18 mouse cellular contexts compared by ENCODE assay signal in the genomic region with DNA sequence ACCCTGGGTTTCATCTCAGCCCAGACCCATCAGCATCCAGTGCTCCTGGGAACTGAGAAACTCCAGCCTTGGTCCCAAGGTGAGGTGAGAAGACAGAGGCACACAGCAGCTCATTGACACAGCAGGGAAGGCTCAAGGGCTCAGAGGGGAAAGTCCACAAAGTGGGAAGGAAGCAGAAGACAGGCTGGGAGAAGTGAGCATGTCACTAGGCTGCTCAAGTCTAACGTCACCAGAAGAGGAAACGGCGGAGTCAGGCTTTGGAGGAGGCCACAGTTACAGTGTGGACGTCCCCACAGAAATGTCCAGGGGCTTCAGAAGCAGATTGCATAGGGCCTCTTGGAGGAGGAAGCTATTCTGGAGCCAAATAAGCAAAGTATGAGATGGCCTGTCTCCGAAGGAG.
DNase-seq lines count a peak whose midpoint lies in the region; ATAC-seq and TF ChIP-seq lines count a peak whose summit lies in the region.
"Had no signal": no experiment of that assay in that cellular context is flagged by ENCODE, and none has a peak within 500 bp of the region (broad histone marks: within the 10 kb centered on the region; RNA-seq: fewer than 3 reads in every experiment).

No protein-coding gene starts in this region.

- H3K36me3 ChIP-seq in forebrain, embryonic 10.5 days (replicated peaks) = no peaks in the 10 kb centered on the region
- H3K36me3 ChIP-seq in forebrain, postnatal 0 days (ENCODE audit: insufficient read depth) = no peaks in the 10 kb centered on the region
- H3K36me3 ChIP-seq in midbrain, embryonic 10.5 days = no peaks in the 10 kb centered on the region
- no peaks in the 10 kb centered on the region for H3K36me3 ChIP-seq in midbrain, embryonic 13.5 days
- H3K36me3 ChIP-seq in limb, embryonic 10.5 days = no peaks in the 10 kb centered on the region
- H3K36me3 ChIP-seq in neural tube, embryonic 13.5 days = no peaks in the 10 kb centered on the region
- H3K36me3 ChIP-seq: heart, embryonic 12.5 days; kidney, embryonic 15.5 days had no signal

- ATAC-seq in forebrain, postnatal 0 days = no peak
- ATAC-seq in midbrain, embryonic 13.5 days = no peak
- ATAC-seq in neural tube, embryonic 13.5 days (ENCODE audit: low read depth) = no peak

- peaks cover 32% of the 10 kb centered on the region for H3K4me1 ChIP-seq in forebrain, embryonic 10.5 days
- no peaks in the 10 kb centered on the region; the same call in 1 of the 2 replicates for H3K4me1 ChIP-seq in forebrain, postnatal 0 days (ENCODE audit: insufficient read depth)
- H3K4me1 ChIP-seq in midbrain, embryonic 10.5 days = peaks cover 30% of the 10 kb centered on the region
- peaks cover 25% of the 10 kb centered on the region for H3K4me1 ChIP-seq in midbrain, embryonic 13.5 days (replicated peaks)
- H3K4me1 ChIP-seq in limb, embryonic 10.5 days = peaks cover 35% of the 10 kb centered on the region
- peaks cover 37% of the 10 kb centered on the region for H3K4me1 ChIP-seq in neural tube, embryonic 13.5 days (replicated peaks)

- no peak overlapping the region for H3K9ac ChIP-seq in forebrain, postnatal 0 days
- H3K9ac ChIP-seq in midbrain, embryonic 13.5 days (replicated peaks) = no peak overlapping the region
- H3K9ac ChIP-seq in neural tube, embryonic 13.5 days = peak overlapping the region; percentile 60; the same call in 1 of the 2 replicates
- H3K9ac ChIP-seq: heart, embryonic 12.5 days; kidney, embryonic 15.5 days had no signal

- no peaks in the 10 kb centered on the region for H3K9me3 ChIP-seq in forebrain, embryonic 10.5 days
- H3K9me3 ChIP-seq in forebrain, postnatal 0 days (ENCODE audit: low read length) = no peaks in the 10 kb centered on the region
- no peaks in the 10 kb centered on the region for H3K9me3 ChIP-seq in midbrain, embryonic 10.5 days (replicated peaks)
- H3K9me3 ChIP-seq in midbrain, embryonic 13.5 days = no peaks in the 10 kb centered on the region
- H3K9me3 ChIP-seq in limb, embryonic 10.5 days (replicated peaks) = no peaks in the 10 kb centered on the region
- no peaks in the 10 kb centered on the region for H3K9me3 ChIP-seq in neural tube, embryonic 13.5 days
- H3K9me3 ChIP-seq: heart, embryonic 12.5 days; kidney, embryonic 15.5 days had no signal

- H3K27me3 ChIP-seq in forebrain, embryonic 10.5 days (ENCODE audit: poor library complexity, severe bottlenecking) = peaks cover 32% of the 10 kb centered on the region
- no peaks in the 10 kb centered on the region for H3K27me3 ChIP-seq in forebrain, postnatal 0 days (ENCODE audit: insufficient read depth, low read length)
- peaks cover 23% of the 10 kb centered on the region for H3K27me3 ChIP-seq in midbrain, embryonic 10.5 days (ENCODE audit: low read depth, poor library complexity, severe bottlenecking)
- H3K27me3 ChIP-seq in midbrain, embryonic 13.5 days = no peaks in the 10 kb centered on the region
- H3K27me3 ChIP-seq in limb, embryonic 10.5 days (ENCODE audit: low read depth, poor library complexity, severe bottlenecking) = peaks cover 28% of the 10 kb centered on the region
- no peaks in the 10 kb centered on the region for H3K27me3 ChIP-seq in neural tube, embryonic 13.5 days
- H3K27me3 ChIP-seq: CH12.LX had no signal

- peak overlapping the region; percentile 37; the same call in 1 of the 2 replicates for H3K27ac ChIP-seq in forebrain, embryonic 10.5 days
- no peak overlapping the region for H3K27ac ChIP-seq in forebrain, postnatal 0 days (ENCODE audit: low read depth, low read length)
- peak overlapping the region; percentile 82; the same call in 1 of the 2 replicates for H3K27ac ChIP-seq in midbrain, embryonic 10.5 days (replicated peaks)
- no peak overlapping the region for H3K27ac ChIP-seq in midbrain, embryonic 13.5 days
- peak overlapping the region; percentile 82; the same call in 1 of the 2 replicates for H3K27ac ChIP-seq in limb, embryonic 10.5 days
- peak overlapping the region; percentile 84 for H3K27ac ChIP-seq in neural tube, embryonic 13.5 days (replicated peaks)
- H3K27ac ChIP-seq: kidney, embryonic 15.5 days; macrophage; stomach, postnatal 0 days had no signal

- no peak for DNase-seq in forebrain, embryonic 10.5 days (ENCODE audit: extremely low spot score, low spot score)
- DNase-seq in forebrain, postnatal 0 days = no peak
- DNase-seq in midbrain, embryonic 10.5 days (ENCODE audit: low spot score) = no peak
- DNase-seq in limb, embryonic 10.5 days (ENCODE audit: low spot score) = no peak
- DNase-seq in right cerebral cortex, adult 18-20 months = no peak
- no peak for DNase-seq in B cell, adult 2 months
- DNase-seq: cerebellum, postnatal 14 days; gastrocnemius, postnatal 10 days; heart, postnatal 4 days; lung, adult 2 months; thymus, postnatal 36 days had no signal

- WGBS in forebrain, embryonic 10.5 days = 74% methylated on average over 5 of the region's 5 CpGs
- WGBS in forebrain, postnatal 0 days = 85% methylated on average over 5 of the region's 5 CpGs
- WGBS in midbrain, embryonic 10.5 days = 79% methylated on average over 5 of the region's 5 CpGs
- 88% methylated on average over 5 of the region's 5 CpGs for WGBS in midbrain, embryonic 13.5 days
- 74% methylated on average over 5 of the region's 5 CpGs for WGBS in limb, embryonic 10.5 days
- 43% methylated on average over 5 of the region's 5 CpGs for WGBS in neural tube, embryonic 13.5 days

- no peak for TF ChIP-seq CTCF in forebrain, postnatal 0 days (IDR thresholded peaks at IDR 0.05; ENCODE audit: low read depth)

- no peak overlapping the region for H3K4me3 ChIP-seq in forebrain, embryonic 10.5 days
- H3K4me3 ChIP-seq in forebrain, postnatal 0 days (ENCODE audit: low read depth, low read length) = no peak overlapping the region
- H3K4me3 ChIP-seq in midbrain, embryonic 10.5 days = no peak overlapping the region
- no peak overlapping the region for H3K4me3 ChIP-seq in midbrain, embryonic 13.5 days (replicated peaks)
- no peak overlapping the region for H3K4me3 ChIP-seq in limb, embryonic 10.5 days
- H3K4me3 ChIP-seq in neural tube, embryonic 13.5 days = peak overlapping the region; percentile 6; the same call in 1 of the 2 replicates
- H3K4me3 ChIP-seq: heart, embryonic 12.5 days; kidney, embryonic 15.5 days had no signal

- H3K4me2 ChIP-seq in forebrain, postnatal 0 days (ENCODE audit: low read depth) = no peak overlapping the region
- no peak overlapping the region; the same call in 1 of the 2 replicates for H3K4me2 ChIP-seq in midbrain, embryonic 13.5 days (replicated peaks)
- H3K4me2 ChIP-seq in neural tube, embryonic 13.5 days = peak overlapping the region; percentile 42

Comparison
In these comparisons a context has a peak if more than half of its experiments do, and no peak if none do; other contexts are left out.
1. H3K27ac ChIP-seq: peak in forebrain, embryonic 10.5 days (single experiment), midbrain, embryonic 10.5 days (single experiment), limb, embryonic 10.5 days (single experiment) and neural tube, embryonic 13.5 days (single experiment); none in forebrain, postnatal 0 days (single experiment) and midbrain, embryonic 13.5 days (single experiment).